Comparison of ENCODE assay signal across 8 mouse cellular contexts in genomic region chr9:108661677-108662612, GRCm38 (mm10). TPM values are rescaled to one million over a fixed set of nuclear protein-coding genes. Genes with fewer than 3 reads are reported as not detected.
DNase-seq lines count a peak whose midpoint lies in the region; ATAC-seq and TF ChIP-seq lines count a peak whose summit lies in the region.

Slc25a20 (plus strand) TSS chr9:108662088.

- intact Hi-C loops in left cerebral cortex, adult 2 months (cut with DNase I) = no loop called here

- H3K4me3 ChIP-seq in hindbrain, embryonic 16.5 days (ENCODE audit: low read length) = peak within 1 kb of the TSS; percentile 78
- peak within 1 kb of the TSS; percentile 62 for H3K4me3 ChIP-seq in left cerebral cortex, adult 2 months

- no peak for TF ChIP-seq CTCF in left cerebral cortex, adult 2 months (IDR thresholded peaks at IDR 0.05)

- peaks cover 9% of the 10 kb centered on the region for H3K4me1 ChIP-seq in hindbrain, embryonic 16.5 days (ENCODE audit: control insufficient read depth, insufficient read depth, low read depth, low read length)

- no peaks in the 10 kb centered on the region for H3K27me3 ChIP-seq in hindbrain, embryonic 16.5 days (replicated peaks; ENCODE audit: control insufficient read depth, insufficient read depth, low read length)

- peak within 1 kb of the TSS; percentile 76 for H3K4me2 ChIP-seq in hindbrain, embryonic 16.5 days (ENCODE audit: low read length)

- H3K9ac ChIP-seq in hindbrain, embryonic 16.5 days (ENCODE audit: low read depth, low read length) = peak within 1 kb of the TSS; percentile 76

- 3% methylated on average over 34 of the region's 37 CpGs for WGBS in hindbrain, embryonic 16.5 days

- no peaks in the 10 kb centered on the region for H3K9me3 ChIP-seq in hindbrain, embryonic 16.5 days (ENCODE audit: control insufficient read depth, low read length)

- H3K36me3 ChIP-seq in hindbrain, embryonic 16.5 days (ENCODE audit: control insufficient read depth, insufficient read depth, low read length) = no peaks in the 10 kb centered on the region

- ATAC-seq in hindbrain, embryonic 16.5 days = peak; percentile 94
- peak; percentile 100 for ATAC-seq in megakaryocyte, adult 5-6 weeks (ENCODE audit: poor library complexity, severe bottlenecking)

- H3K27ac ChIP-seq in hindbrain, embryonic 16.5 days (ENCODE audit: low read depth, low read length) = no peak within 1 kb of the TSS
- no peak within 1 kb of the TSS for H3K27ac ChIP-seq in left cerebral cortex, adult 2 months

- DNase-seq in T-cell, adult 2 months (ENCODE audit: low spot score) = peak; percentile 68
- DNase-seq in cerebellum, postnatal 4 days (ENCODE audit: low spot score in 2 of 2) = peak; percentile 28 to 61
- peak; percentile 88 for DNase-seq in gastrocnemius, adult 18-20 months (ENCODE audit: low spot score)
- peak; percentile 53 to 67 for DNase-seq in left cerebral cortex, adult 2 months (ENCODE audit: extremely low spot score in 1 of 2, low spot score in 2 of 2)
- DNase-seq in right cerebral cortex, adult 2 months (ENCODE audit: low spot score in 2 of 2) = peak; percentile 53 to 73
- DNase-seq in urinary bladder, postnatal 14 days (ENCODE audit: low spot score) = peak; percentile 90

RNA-seq across cellular contexts. Expression of gene Slc25a20, which starts in this region (rescaled TPM):
- 10 to 100 TPM; 68.1 to 85.0 TPM for total RNA-seq in gastrocnemius, adult 18-20 months (2021)
- 48.7 and 51.3 TPM in 2 replicates for polyA plus RNA-seq in hindbrain, embryonic 16.5 days (2015; fragmentation: Nextera tagmentation; extraction: Ambion mirVana)
- total RNA-seq in left cerebral cortex, adult 2 months (2021) = 10 to 100 TPM; 11.5 to 12.3 TPM
- total RNA-seq in megakaryocyte, adult 5-6 weeks (2015) = 18.4 and 20.2 TPM in 2 replicates
- 22.0 and 22.9 TPM in 2 replicates for total RNA-seq in megakaryocyte, adult 5-6 weeks (2017)
